Mouse (Mus musculus) thymus, adult 18-20 months (tissue): ENCODE measurements around the gene Emg1.
A peak's percentile ranks its signal among the peaks of the same experiment; 100 is the strongest.

Source experiments
- DNase-seq, 2 experiments: peaks; one replicate each; pipeline ENCODE4 v3.0.0; 2022; ENCODE audit warnings: mixed read lengths in 2 of 2

The Emg1 gene

GRCm38 (mm10) chr6:124679486-124679885, 32.5 kb downstream of the Emg1 start:
- no peak for DNase-seq

DNA sequence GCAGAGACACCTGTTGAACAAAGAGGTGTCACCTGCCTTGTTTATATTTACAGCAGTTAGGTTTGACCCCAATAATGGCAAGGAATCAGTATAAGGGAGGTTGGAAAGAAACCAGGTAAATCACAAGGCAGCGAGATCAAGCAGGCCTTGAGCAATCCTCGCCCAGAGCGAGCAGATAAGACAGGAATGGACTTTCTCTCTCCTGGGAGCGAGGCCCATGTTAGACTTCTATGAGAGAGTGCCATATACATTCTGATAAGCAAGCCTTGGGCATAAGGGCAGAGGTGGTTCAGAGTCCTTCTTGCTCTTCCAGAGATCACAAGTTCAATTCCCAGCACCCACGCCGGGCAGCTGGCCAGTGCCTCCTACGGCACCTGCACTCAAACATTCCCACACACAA, 33.2 kb downstream of the Emg1 start:
- DNase-seq = no peak

GRCm38 (mm10) chr6:124676171-124676570, 35.8 kb downstream of the Emg1 start:
- no peak for DNase-seq

DNA sequence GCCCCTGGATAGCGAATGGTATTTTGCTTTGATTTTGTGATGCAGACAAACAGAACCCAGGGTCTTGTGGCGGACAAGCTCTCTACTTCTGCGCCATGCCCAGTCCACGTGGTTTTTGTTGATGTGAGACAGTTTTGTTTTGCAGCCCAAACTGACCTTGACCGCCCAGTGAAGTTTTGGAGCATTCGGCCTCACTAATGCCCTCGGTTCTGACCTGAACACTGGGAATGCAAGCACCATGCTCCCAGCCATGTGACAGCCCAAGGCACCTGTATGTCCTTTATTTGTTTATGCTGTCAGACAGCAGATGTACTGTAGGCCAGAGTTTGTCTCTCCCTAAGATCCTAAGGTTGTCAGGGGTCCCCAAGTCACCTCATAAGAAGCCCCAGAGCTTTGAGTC, 37.4 kb downstream of the Emg1 start:
- no peak for DNase-seq

- DNase-seq = no peak
Observed at GRCm38 (mm10) chr6:124673619-124674018, 38.4 kb downstream of the Emg1 start.

GRCm38 (mm10) chr6:124672100-124672499, 39.9 kb downstream of the Emg1 start:
- no peak for DNase-seq

GRCm38 (mm10) chr6:124670281-124670900, 41.6 kb downstream of the Emg1 start:
- DNase-seq = no peak

DNA sequence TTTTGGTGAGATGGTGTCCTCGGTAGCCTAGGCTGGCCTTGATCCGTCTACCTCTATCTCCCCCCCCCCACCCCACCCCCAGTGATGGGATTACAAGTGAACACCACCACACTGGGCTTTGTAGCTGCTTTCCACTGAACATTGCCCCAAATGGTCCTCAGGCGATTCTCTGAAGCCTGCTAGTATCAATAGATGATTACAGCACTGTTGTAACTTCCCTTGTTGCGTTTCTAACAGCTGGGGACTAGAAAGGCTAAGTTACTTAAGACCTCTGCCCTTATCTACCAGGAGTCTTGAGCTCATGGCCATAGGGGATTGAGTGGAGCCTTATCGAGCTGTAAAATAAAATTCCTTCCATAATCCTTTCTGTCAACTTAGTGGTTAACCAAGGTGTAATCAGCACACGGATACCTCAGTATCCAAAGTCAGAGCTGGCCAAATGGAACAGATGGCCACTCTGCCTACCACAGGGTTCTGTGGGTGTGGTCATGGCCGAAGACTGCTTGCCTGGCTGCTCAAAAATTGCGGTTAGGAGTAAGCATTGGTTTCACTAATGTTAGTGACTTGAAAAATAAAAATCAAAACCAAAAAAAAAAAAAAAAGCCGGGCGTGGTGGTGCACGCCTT, 42.6 kb downstream of the Emg1 start:
- no peak for DNase-seq

DNA sequence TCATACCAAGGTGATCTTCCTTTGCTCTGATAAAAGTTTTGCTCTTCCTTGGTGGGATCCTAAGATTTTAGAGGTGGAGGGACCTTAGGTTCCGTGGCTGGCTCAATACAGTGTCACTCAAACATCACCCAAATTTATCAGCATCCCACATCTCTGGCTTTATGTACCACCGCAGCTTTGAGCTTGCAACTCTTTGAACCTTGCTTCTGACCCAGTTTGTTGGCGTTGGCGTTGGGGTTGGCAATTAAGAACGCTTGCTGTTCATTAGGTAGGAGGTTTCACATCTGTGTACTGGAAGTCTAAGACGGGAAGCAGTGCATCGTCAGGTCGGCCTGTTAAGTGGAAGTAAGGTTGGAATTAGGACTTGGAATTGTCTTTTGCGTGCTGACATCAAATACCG, 47.0 kb downstream of the Emg1 start:
- no peak for DNase-seq

DNA sequence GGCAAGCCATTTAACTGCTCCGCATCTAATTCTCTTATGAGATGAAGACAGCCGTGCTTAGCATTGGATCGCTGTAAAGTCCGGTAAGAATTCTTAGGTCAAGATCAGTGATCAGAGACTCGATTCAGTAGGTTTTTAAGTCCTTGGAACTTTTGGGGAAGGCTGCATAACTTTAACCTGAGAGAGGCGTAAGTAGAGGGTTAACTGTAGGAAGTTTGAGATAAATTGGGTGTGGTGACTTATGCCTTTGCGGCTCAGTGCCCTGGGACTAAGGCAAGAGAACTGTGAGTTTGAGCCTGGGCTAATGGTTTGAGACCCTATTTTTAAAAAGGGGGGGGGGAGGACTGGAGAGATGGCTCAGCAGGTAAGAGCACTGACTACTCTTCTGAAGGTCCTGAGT, 47.7 kb downstream of the Emg1 start:
- DNase-seq = no peak

DNA sequence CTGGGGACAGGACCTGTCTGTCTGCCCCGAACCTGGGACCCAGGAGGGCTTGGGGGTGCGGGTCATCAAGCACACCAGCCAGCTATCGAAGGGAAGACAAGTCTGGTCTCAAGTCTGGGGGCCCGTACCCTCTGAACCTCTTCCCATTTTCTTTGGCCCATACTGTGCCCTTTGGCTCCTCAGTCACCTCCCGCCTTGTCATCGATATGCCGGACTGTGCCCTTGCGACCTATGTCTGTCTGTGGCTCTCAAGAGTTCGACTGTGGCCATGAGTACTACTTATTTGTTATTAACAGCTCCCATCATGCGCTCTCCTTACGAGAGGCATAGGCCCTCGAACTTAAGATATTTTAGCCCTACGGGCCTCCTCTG, 48.6 kb downstream of the Emg1 start:
- no peak for DNase-seq

DNA sequence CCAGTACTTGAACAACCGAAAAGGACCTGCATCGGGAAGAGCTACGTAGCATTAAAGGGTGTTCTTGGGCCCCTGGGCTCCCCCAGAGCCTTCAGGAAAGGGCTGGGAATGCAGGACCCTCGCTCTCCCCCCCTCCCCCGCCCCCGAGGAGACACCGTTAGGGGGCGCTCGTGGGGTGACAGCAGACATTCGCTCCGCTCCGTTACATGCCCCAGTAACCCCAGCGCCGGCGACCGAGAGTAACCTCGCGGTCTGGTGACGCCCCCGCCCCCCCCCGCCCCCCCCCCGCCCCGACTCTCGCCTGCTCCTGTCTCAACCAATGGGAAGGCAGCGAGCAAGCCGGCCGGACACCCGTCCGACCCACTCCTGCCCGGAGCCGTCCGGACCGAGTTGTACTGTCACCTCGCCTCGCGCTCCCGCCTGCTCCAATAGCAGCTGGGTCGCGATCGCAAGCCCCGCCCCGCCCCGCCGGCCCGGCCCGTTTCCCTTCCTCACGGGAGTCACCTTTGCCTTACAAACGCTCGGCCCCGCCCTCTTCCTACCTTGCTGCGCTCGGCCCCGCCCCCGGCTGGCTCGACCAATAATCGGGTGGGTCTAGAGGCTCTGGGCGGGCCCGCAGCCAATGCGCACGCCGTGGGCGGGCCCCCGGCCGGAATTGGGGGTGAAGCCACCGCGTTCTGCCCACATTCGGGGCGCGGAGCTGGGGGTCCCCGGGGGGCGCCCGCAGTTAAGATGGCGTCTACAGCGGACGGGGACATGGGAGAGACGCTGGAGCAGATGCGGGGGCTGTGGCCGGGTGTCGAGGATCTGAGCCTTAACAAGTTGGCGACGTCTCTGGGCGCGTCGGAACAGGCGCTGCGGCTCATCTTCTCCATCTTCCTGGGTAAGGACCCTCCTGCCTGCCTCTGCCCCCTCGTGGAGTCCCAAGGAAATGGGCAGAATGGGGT, 49.2 kb downstream of the Emg1 start, which contains the start of gene Lpcat3:
Gene Lpcat3 (plus strand): TSS at position 551 of the 947 bp plus-strand sequence.
- DNase-seq = peak; percentile 100

DNA sequence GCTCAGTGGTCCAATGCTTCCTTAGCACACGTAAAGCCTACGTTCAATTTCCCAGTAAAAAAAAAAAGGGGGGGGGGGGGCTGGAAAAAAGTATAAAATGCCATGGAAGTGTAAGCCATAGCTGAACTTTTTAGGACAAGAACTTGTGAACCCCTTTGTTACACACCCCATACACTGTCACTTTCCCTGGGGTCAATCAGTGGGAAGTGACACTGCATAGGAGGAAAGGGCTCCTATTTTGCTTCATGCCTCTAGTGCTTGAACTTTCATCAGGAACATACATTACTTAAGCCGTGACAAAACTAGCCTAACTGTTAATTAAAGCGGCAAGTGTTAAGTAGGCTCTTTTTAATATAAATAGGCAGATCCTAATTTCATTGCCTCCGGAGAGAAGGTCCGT, 50.0 kb downstream of the Emg1 start:
- no peak for DNase-seq

- DNase-seq = no peak
Observed at GRCm38 (mm10) chr6:124661156-124661806, 50.7 kb downstream of the Emg1 start.

- DNase-seq = no peak
Observed at GRCm38 (mm10) chr6:124658067-124658466, 53.9 kb downstream of the Emg1 start.

DNA sequence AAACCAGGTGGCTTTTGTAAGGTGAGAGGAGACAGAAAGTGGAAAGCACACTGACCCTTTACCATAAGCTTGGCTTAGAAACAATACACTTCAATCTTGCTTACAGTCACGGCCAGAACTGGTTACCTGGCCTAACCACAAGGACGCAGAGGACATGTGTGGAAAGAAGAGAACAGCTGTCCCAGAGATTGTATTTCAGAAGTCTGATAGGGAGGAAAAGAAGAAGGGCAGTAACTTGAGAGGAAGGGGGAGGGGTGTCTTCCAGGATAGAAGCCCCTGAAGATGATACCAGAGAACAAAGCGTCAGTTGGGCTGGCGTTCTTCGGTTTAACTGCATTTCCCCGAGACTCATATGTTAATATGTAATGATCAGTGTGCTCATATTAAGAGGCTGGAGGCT, 56.1 kb downstream of the Emg1 start:
- DNase-seq = no peak
